Mouse (Mus musculus): Measurements from ENCODE around the gene Nav2. TPM values are rescaled to one million over a fixed set of nuclear protein-coding genes. Genes with fewer than 3 reads are reported as not detected.

Nav2 gene
- polyA plus RNA-seq, 1 experiment = 46.2 TPM

DNA sequence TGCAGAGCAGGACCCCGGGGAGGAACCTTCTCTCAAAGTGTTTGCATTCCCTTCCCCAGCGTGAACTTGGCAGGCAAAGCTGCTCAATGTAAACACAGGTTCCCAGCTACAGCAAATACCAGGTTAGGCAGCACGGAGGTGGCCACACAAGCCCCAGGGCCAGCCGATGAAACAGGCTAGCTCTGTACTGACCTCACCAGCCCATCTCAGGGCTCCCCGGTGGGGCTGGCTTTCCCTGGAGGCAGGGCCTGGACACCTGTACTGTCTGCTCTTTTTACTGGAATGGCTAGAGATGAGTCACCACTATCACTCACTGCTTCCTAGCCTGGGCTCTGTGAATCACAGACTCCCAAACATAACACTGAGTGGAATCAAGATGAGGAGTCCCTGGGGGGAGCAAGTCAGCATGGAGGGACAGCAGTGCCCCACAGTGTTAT is 287.2 kb downstream of the Nav2 start:
- TF ChIP-seq CTCF (IDR thresholded peaks at IDR 0.05; ENCODE audit: borderline replicate concordance, control insufficient read depth, extremely low read depth, insufficient read depth, low read length, poor library complexity) = no peak
- no peak for TF ChIP-seq POLR2A (IDR thresholded peaks at IDR 0.05; ENCODE audit: control insufficient read depth, extremely low read depth, insufficient read depth, low read length, poor library complexity)
- Histone ChIP-seq H3K36me3 (ENCODE audit: control insufficient read depth, insufficient read depth, low read length) (no peaks in the 10 kb centered on the region), H3K27ac (ENCODE audit: control insufficient read depth, insufficient read depth, low read length) (no peak overlapping the region), H3K4me1 (replicated peaks; ENCODE audit: control insufficient read depth, insufficient read depth, low read length) (no peaks in the 10 kb centered on the region), H3K27me3 (ENCODE audit: control insufficient read depth, insufficient read depth, low read length) (no peaks in the 10 kb centered on the region), H3K4me3 (ENCODE audit: control insufficient read depth, insufficient read depth, low read length) (no peak overlapping the region)
- no peak for DNase-seq
- WGBS = 84% methylated on average over 5 of the region's 5 CpGs

DNA sequence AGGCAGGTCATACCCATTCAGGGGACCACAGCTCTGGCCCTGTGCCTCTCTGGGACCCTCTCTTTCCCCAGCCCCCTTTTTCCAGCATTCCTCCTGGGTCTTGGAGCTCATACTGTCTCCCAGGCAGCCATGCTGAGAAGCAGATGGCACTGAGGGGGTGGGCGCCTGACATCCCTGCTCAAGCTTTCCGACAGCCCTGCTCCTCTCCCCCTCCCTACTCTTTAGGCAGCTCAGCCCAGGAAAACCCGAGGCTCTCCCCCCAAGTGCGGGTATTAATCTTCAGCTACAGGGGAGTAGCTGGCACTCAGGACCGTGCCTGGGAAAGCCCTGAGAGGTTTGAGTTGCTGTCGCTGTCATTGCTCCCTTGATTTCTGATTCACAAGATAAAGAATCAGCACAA is 290.9 kb downstream of the Nav2 start:
- 74% methylated on average over 6 of the region's 6 CpGs for WGBS
- Histone ChIP-seq H3K27ac (ENCODE audit: control insufficient read depth, insufficient read depth, low read length) (no peak overlapping the region), H3K27me3 (ENCODE audit: control insufficient read depth, insufficient read depth, low read length) (no peaks in the 10 kb centered on the region), H3K36me3 (ENCODE audit: control insufficient read depth, insufficient read depth, low read length) (no peaks in the 10 kb centered on the region), H3K4me3 (ENCODE audit: control insufficient read depth, insufficient read depth, low read length) (no peak overlapping the region), H3K4me1 (replicated peaks; ENCODE audit: control insufficient read depth, insufficient read depth, low read length) (no peaks in the 10 kb centered on the region)
- TF ChIP-seq CTCF (IDR thresholded peaks at IDR 0.05; ENCODE audit: borderline replicate concordance, control insufficient read depth, extremely low read depth, insufficient read depth, low read length, poor library complexity) = no peak
- no peak for TF ChIP-seq POLR2A (IDR thresholded peaks at IDR 0.05; ENCODE audit: control insufficient read depth, extremely low read depth, insufficient read depth, low read length, poor library complexity)
- DNase-seq = no peak

GRCm38 (mm10) chr7:49200270-49200669 is 291.8 kb downstream of the Nav2 start:
- Histone ChIP-seq H3K4me3 (ENCODE audit: control insufficient read depth, insufficient read depth, low read length) (no peak overlapping the region), H3K4me1 (replicated peaks; ENCODE audit: control insufficient read depth, insufficient read depth, low read length) (no peaks in the 10 kb centered on the region), H3K27me3 (ENCODE audit: control insufficient read depth, insufficient read depth, low read length) (no peaks in the 10 kb centered on the region), H3K27ac (ENCODE audit: control insufficient read depth, insufficient read depth, low read length) (no peak overlapping the region), H3K36me3 (ENCODE audit: control insufficient read depth, insufficient read depth, low read length) (no peaks in the 10 kb centered on the region)
- 74% methylated on average over 6 of the region's 6 CpGs for WGBS
- DNase-seq = no peak
- TF ChIP-seq POLR2A (IDR thresholded peaks at IDR 0.05; ENCODE audit: control insufficient read depth, extremely low read depth, insufficient read depth, low read length, poor library complexity) (no peak), CTCF (IDR thresholded peaks at IDR 0.05; ENCODE audit: borderline replicate concordance, control insufficient read depth, extremely low read depth, insufficient read depth, low read length, poor library complexity) (no peak)

GRCm38 (mm10) chr7:49202971-49203370 is 294.5 kb downstream of the Nav2 start:
- Histone ChIP-seq H3K27me3 (ENCODE audit: control insufficient read depth, insufficient read depth, low read length) (no peaks in the 10 kb centered on the region), H3K36me3 (ENCODE audit: control insufficient read depth, insufficient read depth, low read length) (no peaks in the 10 kb centered on the region), H3K4me3 (ENCODE audit: control insufficient read depth, insufficient read depth, low read length) (no peak overlapping the region), H3K4me1 (replicated peaks; ENCODE audit: control insufficient read depth, insufficient read depth, low read length) (no peaks in the 10 kb centered on the region), H3K27ac (ENCODE audit: control insufficient read depth, insufficient read depth, low read length) (no peak overlapping the region)
- no peak for DNase-seq
- 21% methylated on average over 4 of the region's 4 CpGs for WGBS
- no peak for TF ChIP-seq POLR2A (IDR thresholded peaks at IDR 0.05; ENCODE audit: control insufficient read depth, extremely low read depth, insufficient read depth, low read length, poor library complexity)
- TF ChIP-seq CTCF (IDR thresholded peaks at IDR 0.05; ENCODE audit: borderline replicate concordance, control insufficient read depth, extremely low read depth, insufficient read depth, low read length, poor library complexity) = no peak

DNA sequence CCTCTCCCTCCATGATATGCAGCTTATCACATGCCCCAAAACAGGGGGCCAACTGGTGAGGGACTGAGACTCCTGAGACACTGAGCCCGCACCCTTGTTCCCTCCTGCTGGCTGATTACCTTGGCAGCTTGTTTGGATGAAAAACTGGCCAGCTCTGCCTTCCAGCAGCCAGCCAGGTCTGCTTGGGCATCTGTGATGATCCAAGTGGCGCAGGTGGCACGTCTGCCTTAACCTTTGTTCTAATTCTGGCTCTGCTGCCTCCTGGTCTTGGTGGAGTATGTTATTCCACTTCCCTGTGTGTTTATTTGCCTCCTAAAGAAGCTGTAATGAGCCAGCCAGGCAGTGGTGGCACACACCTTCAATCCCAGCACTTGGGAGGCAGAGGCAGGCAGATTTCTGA is 296.3 kb downstream of the Nav2 start:
- DNase-seq = no peak
- no peak for TF ChIP-seq POLR2A (IDR thresholded peaks at IDR 0.05; ENCODE audit: control insufficient read depth, extremely low read depth, insufficient read depth, low read length, poor library complexity)
- TF ChIP-seq CTCF (IDR thresholded peaks at IDR 0.05; ENCODE audit: borderline replicate concordance, control insufficient read depth, extremely low read depth, insufficient read depth, low read length, poor library complexity) = no peak
- Histone ChIP-seq H3K36me3 (ENCODE audit: control insufficient read depth, insufficient read depth, low read length) (no peaks in the 10 kb centered on the region), H3K27ac (ENCODE audit: control insufficient read depth, insufficient read depth, low read length) (no peak overlapping the region), H3K27me3 (ENCODE audit: control insufficient read depth, insufficient read depth, low read length) (no peaks in the 10 kb centered on the region), H3K4me1 (replicated peaks; ENCODE audit: control insufficient read depth, insufficient read depth, low read length) (no peaks in the 10 kb centered on the region), H3K4me3 (ENCODE audit: control insufficient read depth, insufficient read depth, low read length) (no peak overlapping the region)
- WGBS = 90% methylated on average over 3 of the region's 3 CpGs

GRCm38 (mm10) chr7:49205551-49205950 is 297.0 kb downstream of the Nav2 start:
- Histone ChIP-seq H3K36me3 (ENCODE audit: control insufficient read depth, insufficient read depth, low read length) (no peaks in the 10 kb centered on the region), H3K4me3 (ENCODE audit: control insufficient read depth, insufficient read depth, low read length) (no peak overlapping the region), H3K4me1 (replicated peaks; ENCODE audit: control insufficient read depth, insufficient read depth, low read length) (no peaks in the 10 kb centered on the region), H3K27me3 (ENCODE audit: control insufficient read depth, insufficient read depth, low read length) (no peaks in the 10 kb centered on the region), H3K27ac (ENCODE audit: control insufficient read depth, insufficient read depth, low read length) (no peak overlapping the region)
- 92% methylated on average over 1 of the region's 1 CpGs for WGBS
- no peak for TF ChIP-seq CTCF (IDR thresholded peaks at IDR 0.05; ENCODE audit: borderline replicate concordance, control insufficient read depth, extremely low read depth, insufficient read depth, low read length, poor library complexity)
- no peak for TF ChIP-seq POLR2A (IDR thresholded peaks at IDR 0.05; ENCODE audit: control insufficient read depth, extremely low read depth, insufficient read depth, low read length, poor library complexity)
- no peak for DNase-seq
